Mouse (Mus musculus): ENCODE measurements around the gene Dip2a.

DNA sequence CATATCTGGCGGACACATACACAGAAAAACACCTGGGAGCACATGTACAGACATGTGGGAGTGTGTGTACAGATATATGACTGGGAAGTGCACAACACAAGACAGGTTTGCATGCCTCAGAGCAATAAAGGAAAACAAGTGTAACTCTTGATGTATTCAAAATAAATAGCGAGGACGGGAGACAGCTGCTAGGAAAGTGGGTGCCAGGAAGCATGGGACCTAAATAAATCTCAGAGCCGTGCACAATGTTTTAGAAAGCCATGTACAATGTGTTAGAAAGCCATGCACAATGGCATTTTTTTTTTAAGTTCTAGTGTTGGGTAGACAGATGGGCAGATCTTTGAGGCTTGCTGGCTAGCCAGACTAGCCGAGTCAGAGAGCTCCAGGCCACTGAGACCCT lies 56.0 kb downstream of the Dip2a start:
- TF ChIP-seq CTCF (IDR thresholded peaks at IDR 0.05; ENCODE audit: low read depth), result no peak
- TF ChIP-seq EP300 (optimal IDR thresholded peaks at IDR 0.05), result no peak
